Mouse (Mus musculus): ENCODE measurements around the gene Cd28. TPM values are rescaled to one million over a fixed set of nuclear protein-coding genes. Genes with fewer than 3 reads are reported as not detected.

The Cd28 gene
- polyA plus RNA-seq, 1 experiment from 2014 or later: 0.09 TPM

DNA sequence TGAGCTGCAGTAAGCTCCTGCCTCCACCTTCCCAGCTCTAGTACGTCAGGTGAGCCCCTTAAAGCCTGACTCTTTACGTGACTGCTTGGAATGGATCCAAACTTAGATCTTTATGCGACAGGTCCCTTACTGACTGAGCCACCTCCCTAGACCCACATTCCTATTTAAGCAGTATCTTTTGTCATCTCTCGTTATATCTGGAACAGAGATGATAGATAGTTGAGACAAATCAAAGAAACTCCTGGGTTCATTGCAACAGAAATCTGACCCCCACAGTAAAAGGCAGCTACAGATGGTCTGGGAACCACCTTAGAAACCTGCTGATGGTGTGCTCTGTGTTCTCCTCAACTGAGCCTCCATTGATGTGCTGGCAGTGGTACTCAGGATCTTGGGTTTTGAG lies 59.6 kb downstream of the Cd28 start:
- Histone ChIP-seq H3K27ac (ENCODE audit: low read depth, low read length) (no peak overlapping the region), H3K9me3 (ENCODE audit: control insufficient read depth, low read length) (no peaks in the 10 kb centered on the region), H3K36me3 (ENCODE audit: control insufficient read depth, insufficient read depth, low read length) (no peaks in the 10 kb centered on the region), H3K4me3 (ENCODE audit: low read depth, low read length) (no peak overlapping the region), H3K9ac (ENCODE audit: low read depth, low read length) (no peak overlapping the region), H3K27me3 (ENCODE audit: control insufficient read depth, insufficient read depth, low read length) (no peaks in the 10 kb centered on the region), H3K4me1 (replicated peaks; ENCODE audit: control insufficient read depth, insufficient read depth, low read length) (no peaks in the 10 kb centered on the region), H3K4me2 (replicated peaks; ENCODE audit: low read depth, low read length) (no peak overlapping the region)
- DNase-seq (ENCODE audit: low spot score) (no peak), ATAC-seq (ENCODE audit: low FRiP score) (no peak)
- 89% methylated on average over 4 of the region's 4 CpGs for WGBS

GRCm38 (mm10) chr1:60776906-60777305 lies 60.3 kb downstream of the Cd28 start:
- Histone ChIP-seq H3K4me2 (replicated peaks; ENCODE audit: low read depth, low read length) (no peak overlapping the region), H3K36me3 (ENCODE audit: control insufficient read depth, insufficient read depth, low read length) (no peaks in the 10 kb centered on the region), H3K4me1 (replicated peaks; ENCODE audit: control insufficient read depth, insufficient read depth, low read length) (no peaks in the 10 kb centered on the region), H3K27ac (ENCODE audit: low read depth, low read length) (no peak overlapping the region), H3K9ac (ENCODE audit: low read depth, low read length) (no peak overlapping the region), H3K9me3 (ENCODE audit: control insufficient read depth, low read length) (no peaks in the 10 kb centered on the region), H3K4me3 (ENCODE audit: low read depth, low read length) (no peak overlapping the region), H3K27me3 (ENCODE audit: control insufficient read depth, insufficient read depth, low read length) (no peaks in the 10 kb centered on the region)
- 87% methylated on average over 3 of the region's 3 CpGs for WGBS
- no peak for ATAC-seq (ENCODE audit: low FRiP score)
- no peak for DNase-seq (ENCODE audit: low spot score)

DNA sequence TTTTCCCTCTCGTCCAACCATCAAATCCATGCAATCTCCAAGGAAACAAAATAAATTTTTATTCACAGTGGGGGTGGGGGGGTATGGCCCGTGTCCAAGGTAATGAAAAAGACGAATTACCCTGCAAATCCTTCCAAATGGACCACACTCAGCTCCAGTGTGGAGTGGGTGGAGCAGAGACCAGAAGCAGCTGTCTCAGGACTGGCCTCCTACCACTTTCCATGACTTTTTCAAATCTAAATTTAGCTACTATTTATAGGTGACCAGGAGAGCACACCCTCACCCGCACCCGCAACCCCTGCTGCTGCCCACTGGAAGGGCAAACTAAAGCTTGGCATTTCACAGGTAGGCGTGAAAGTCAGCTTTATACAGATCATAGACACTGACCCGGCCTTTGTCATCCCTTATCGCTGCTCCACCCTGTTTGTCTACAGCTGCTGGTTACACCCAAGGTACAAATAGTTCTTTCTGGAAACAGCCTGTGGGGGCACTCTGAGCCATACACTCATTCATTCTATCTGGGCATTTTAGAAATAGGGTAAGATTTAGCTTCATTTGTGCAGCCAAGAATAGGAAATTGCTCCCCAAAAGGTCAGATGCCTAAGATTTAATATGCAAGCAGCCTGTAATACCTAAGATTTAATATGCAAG lies 62.0 kb downstream of the Cd28 start:
- WGBS: 82% methylated on average over 8 of the region's 8 CpGs
- H3K27me3 ChIP-seq (ENCODE audit: control insufficient read depth, insufficient read depth, low read length): no peaks in the 10 kb centered on the region
- H3K4me2 ChIP-seq (replicated peaks; ENCODE audit: low read depth, low read length): no peak overlapping the region
- no peak overlapping the region for H3K4me3 ChIP-seq (ENCODE audit: low read depth, low read length)
- ATAC-seq (ENCODE audit: low FRiP score) (no peak), DNase-seq (ENCODE audit: low spot score) (no peak)
- no peaks in the 10 kb centered on the region for H3K9me3 ChIP-seq (ENCODE audit: control insufficient read depth, low read length)
- no peaks in the 10 kb centered on the region for H3K36me3 ChIP-seq (ENCODE audit: control insufficient read depth, insufficient read depth, low read length)
- H3K9ac ChIP-seq (ENCODE audit: low read depth, low read length): no peak overlapping the region
- H3K27ac ChIP-seq (ENCODE audit: low read depth, low read length): no peak overlapping the region
- no peaks in the 10 kb centered on the region for H3K4me1 ChIP-seq (replicated peaks; ENCODE audit: control insufficient read depth, insufficient read depth, low read length)

- no peak overlapping the region for H3K4me2 ChIP-seq (replicated peaks; ENCODE audit: low read depth, low read length)
- no peak for DNase-seq (ENCODE audit: low spot score)
- 89% methylated on average over 2 of the region's 2 CpGs for WGBS
- H3K9me3 ChIP-seq (ENCODE audit: control insufficient read depth, low read length): no peaks in the 10 kb centered on the region
- no peaks in the 10 kb centered on the region for H3K36me3 ChIP-seq (ENCODE audit: control insufficient read depth, insufficient read depth, low read length)
- H3K27ac ChIP-seq (ENCODE audit: low read depth, low read length): no peak overlapping the region
- ATAC-seq (ENCODE audit: low FRiP score): no peak
- no peaks in the 10 kb centered on the region for H3K27me3 ChIP-seq (ENCODE audit: control insufficient read depth, insufficient read depth, low read length)
- H3K9ac ChIP-seq (ENCODE audit: low read depth, low read length): no peak overlapping the region
- no peaks in the 10 kb centered on the region for H3K4me1 ChIP-seq (replicated peaks; ENCODE audit: control insufficient read depth, insufficient read depth, low read length)
- no peak overlapping the region for H3K4me3 ChIP-seq (ENCODE audit: low read depth, low read length)
Observed at GRCm38 (mm10) chr1:60779176-60779575, 62.6 kb downstream of the Cd28 start.

- DNase-seq (ENCODE audit: low spot score): no peak
- 86% methylated on average over 4 of the region's 4 CpGs for WGBS
- H3K36me3 ChIP-seq (ENCODE audit: control insufficient read depth, insufficient read depth, low read length): no peaks in the 10 kb centered on the region
- no peaks in the 10 kb centered on the region for H3K4me1 ChIP-seq (replicated peaks; ENCODE audit: control insufficient read depth, insufficient read depth, low read length)
- no peak overlapping the region for H3K4me2 ChIP-seq (replicated peaks; ENCODE audit: low read depth, low read length)
- no peak overlapping the region for H3K9ac ChIP-seq (ENCODE audit: low read depth, low read length)
- no peak overlapping the region for H3K4me3 ChIP-seq (ENCODE audit: low read depth, low read length)
- H3K9me3 ChIP-seq (ENCODE audit: control insufficient read depth, low read length): no peaks in the 10 kb centered on the region
- H3K27me3 ChIP-seq (ENCODE audit: control insufficient read depth, insufficient read depth, low read length): no peaks in the 10 kb centered on the region
- H3K27ac ChIP-seq (ENCODE audit: low read depth, low read length): no peak overlapping the region
- ATAC-seq (ENCODE audit: low FRiP score): no peak
Observed at GRCm38 (mm10) chr1:60781666-60782065, 65.1 kb downstream of the Cd28 start.

DNA sequence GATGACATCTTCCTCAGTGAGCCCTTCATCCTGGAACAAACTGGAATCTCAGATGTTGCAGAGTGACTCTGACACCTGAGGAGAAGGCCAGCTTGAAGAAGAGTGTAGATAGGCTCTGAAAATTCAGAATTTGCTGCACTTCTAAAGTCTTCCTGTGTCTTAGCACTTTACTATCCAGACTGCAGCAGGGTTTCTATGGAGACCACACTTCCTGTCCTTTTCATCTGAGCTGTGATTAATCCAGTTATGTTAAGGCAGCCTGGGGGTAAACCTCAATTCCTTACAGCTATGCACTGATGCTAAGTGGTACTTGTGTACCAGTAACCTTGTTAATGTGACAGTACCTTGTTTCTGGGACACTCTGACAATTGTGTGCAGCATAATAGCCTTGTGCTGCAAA lies 77.1 kb downstream of the Cd28 start:
- Histone ChIP-seq H3K4me2 (replicated peaks; ENCODE audit: low read depth, low read length) (no peak overlapping the region), H3K9me3 (ENCODE audit: control insufficient read depth, low read length) (no peaks in the 10 kb centered on the region), H3K4me3 (ENCODE audit: low read depth, low read length) (no peak overlapping the region), H3K27me3 (ENCODE audit: control insufficient read depth, insufficient read depth, low read length) (no peaks in the 10 kb centered on the region), H3K36me3 (ENCODE audit: control insufficient read depth, insufficient read depth, low read length) (no peaks in the 10 kb centered on the region), H3K4me1 (replicated peaks; ENCODE audit: control insufficient read depth, insufficient read depth, low read length) (no peaks in the 10 kb centered on the region), H3K9ac (ENCODE audit: low read depth, low read length) (no peak overlapping the region), H3K27ac (ENCODE audit: low read depth, low read length) (no peak overlapping the region)
- DNase-seq (ENCODE audit: low spot score) (no peak), ATAC-seq (ENCODE audit: low FRiP score) (no peak)

GRCm38 (mm10) chr1:60795677-60796205 lies 79.1 kb downstream of the Cd28 start:
- no peak overlapping the region for H3K27ac ChIP-seq (ENCODE audit: low read depth, low read length)
- no peaks in the 10 kb centered on the region for H3K9me3 ChIP-seq (ENCODE audit: control insufficient read depth, low read length)
- H3K4me3 ChIP-seq (ENCODE audit: low read depth, low read length): no peak overlapping the region
- no peaks in the 10 kb centered on the region for H3K4me1 ChIP-seq (replicated peaks; ENCODE audit: control insufficient read depth, insufficient read depth, low read length)
- H3K9ac ChIP-seq (ENCODE audit: low read depth, low read length): no peak overlapping the region
- no peak overlapping the region for H3K4me2 ChIP-seq (replicated peaks; ENCODE audit: low read depth, low read length)
- no peaks in the 10 kb centered on the region for H3K27me3 ChIP-seq (ENCODE audit: control insufficient read depth, insufficient read depth, low read length)
- H3K36me3 ChIP-seq (ENCODE audit: control insufficient read depth, insufficient read depth, low read length): no peaks in the 10 kb centered on the region
- DNase-seq (ENCODE audit: low spot score) (no peak), ATAC-seq (ENCODE audit: low FRiP score) (no peak)
- 80% methylated on average over 3 of the region's 3 CpGs for WGBS

GRCm38 (mm10) chr1:60799795-60800345 lies 83.3 kb downstream of the Cd28 start:
- WGBS: 73% methylated on average over 1 of the region's 1 CpGs
- Histone ChIP-seq H3K27me3 (ENCODE audit: control insufficient read depth, insufficient read depth, low read length) (no peaks in the 10 kb centered on the region), H3K9me3 (ENCODE audit: control insufficient read depth, low read length) (no peaks in the 10 kb centered on the region), H3K9ac (ENCODE audit: low read depth, low read length) (no peak overlapping the region), H3K4me1 (replicated peaks; ENCODE audit: control insufficient read depth, insufficient read depth, low read length) (no peaks in the 10 kb centered on the region), H3K4me3 (ENCODE audit: low read depth, low read length) (no peak overlapping the region), H3K4me2 (replicated peaks; ENCODE audit: low read depth, low read length) (no peak overlapping the region), H3K27ac (ENCODE audit: low read depth, low read length) (no peak overlapping the region), H3K36me3 (ENCODE audit: control insufficient read depth, insufficient read depth, low read length) (no peaks in the 10 kb centered on the region)
- no peak for ATAC-seq (ENCODE audit: low FRiP score)
- DNase-seq (ENCODE audit: low spot score): no peak

- WGBS: 90% methylated on average over 4 of the region's 4 CpGs
- H3K27ac ChIP-seq (ENCODE audit: low read depth, low read length): no peak overlapping the region
- DNase-seq (ENCODE audit: low spot score) (no peak), ATAC-seq (ENCODE audit: low FRiP score) (no peak)
- no peak overlapping the region for H3K4me3 ChIP-seq (ENCODE audit: low read depth, low read length)
- no peaks in the 10 kb centered on the region for H3K9me3 ChIP-seq (ENCODE audit: control insufficient read depth, low read length)
- no peaks in the 10 kb centered on the region for H3K4me1 ChIP-seq (replicated peaks; ENCODE audit: control insufficient read depth, insufficient read depth, low read length)
- no peak overlapping the region for H3K4me2 ChIP-seq (replicated peaks; ENCODE audit: low read depth, low read length)
- no peak overlapping the region for H3K9ac ChIP-seq (ENCODE audit: low read depth, low read length)
- no peaks in the 10 kb centered on the region for H3K36me3 ChIP-seq (ENCODE audit: control insufficient read depth, insufficient read depth, low read length)
- no peaks in the 10 kb centered on the region for H3K27me3 ChIP-seq (ENCODE audit: control insufficient read depth, insufficient read depth, low read length)
Observed at GRCm38 (mm10) chr1:60801210-60801671, 84.6 kb downstream of the Cd28 start.
